Mouse (Mus musculus): ENCODE measurements around the gene Lcorl. TPM values are rescaled to one million over a fixed set of nuclear protein-coding genes. Genes with fewer than 3 reads are reported as not detected.

Gene Lcorl
- polyA plus RNA-seq (2014; fragmentation: Illumina TruSeq; extraction: RNeasy Lipid Tissue Mini Kit (QIAGEN cat#74804); ENCODE audit: low read depth, low replicate concordance) = 10.7 TPM

DNA sequence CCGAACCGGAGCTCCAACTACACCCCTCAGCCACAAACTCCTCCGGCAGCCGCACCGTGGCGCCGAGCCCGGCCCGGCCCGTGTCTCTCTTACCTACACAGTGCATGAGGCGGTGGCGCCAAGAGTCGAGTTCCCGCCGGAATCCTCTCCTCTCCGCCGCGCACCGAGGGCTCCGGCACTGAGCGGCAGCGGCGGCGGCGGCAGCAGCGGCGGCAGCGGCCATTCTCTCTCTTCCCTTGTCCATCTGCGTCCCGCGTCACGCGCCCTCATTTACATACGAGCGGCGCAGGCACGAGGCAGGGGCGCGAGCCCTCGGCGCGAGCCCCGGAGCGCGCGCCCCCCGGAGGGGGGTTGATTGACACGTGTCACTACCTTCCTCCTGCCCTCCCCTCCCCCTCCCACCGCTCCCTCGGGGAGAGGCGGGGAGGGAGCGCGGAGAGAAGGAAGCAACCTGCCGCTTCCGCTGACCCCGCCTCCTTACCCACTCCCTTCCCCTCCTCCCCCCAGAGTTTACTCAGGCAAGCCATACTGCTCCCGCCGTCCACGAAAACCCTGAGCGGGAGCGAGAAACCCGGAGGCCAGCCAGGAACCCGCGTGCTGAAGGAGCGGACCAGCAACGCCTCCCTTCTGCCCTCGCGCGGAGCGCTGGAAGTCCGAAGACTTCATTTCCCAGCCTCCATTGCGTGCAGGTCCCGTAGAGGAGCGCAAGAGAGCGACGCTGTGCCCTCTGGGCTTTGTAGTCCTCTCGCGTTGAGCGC, at the start of gene Lcorl:
Lcorl (minus strand) TSS at position 362 of the 758 bp plus-strand sequence.

DNA sequence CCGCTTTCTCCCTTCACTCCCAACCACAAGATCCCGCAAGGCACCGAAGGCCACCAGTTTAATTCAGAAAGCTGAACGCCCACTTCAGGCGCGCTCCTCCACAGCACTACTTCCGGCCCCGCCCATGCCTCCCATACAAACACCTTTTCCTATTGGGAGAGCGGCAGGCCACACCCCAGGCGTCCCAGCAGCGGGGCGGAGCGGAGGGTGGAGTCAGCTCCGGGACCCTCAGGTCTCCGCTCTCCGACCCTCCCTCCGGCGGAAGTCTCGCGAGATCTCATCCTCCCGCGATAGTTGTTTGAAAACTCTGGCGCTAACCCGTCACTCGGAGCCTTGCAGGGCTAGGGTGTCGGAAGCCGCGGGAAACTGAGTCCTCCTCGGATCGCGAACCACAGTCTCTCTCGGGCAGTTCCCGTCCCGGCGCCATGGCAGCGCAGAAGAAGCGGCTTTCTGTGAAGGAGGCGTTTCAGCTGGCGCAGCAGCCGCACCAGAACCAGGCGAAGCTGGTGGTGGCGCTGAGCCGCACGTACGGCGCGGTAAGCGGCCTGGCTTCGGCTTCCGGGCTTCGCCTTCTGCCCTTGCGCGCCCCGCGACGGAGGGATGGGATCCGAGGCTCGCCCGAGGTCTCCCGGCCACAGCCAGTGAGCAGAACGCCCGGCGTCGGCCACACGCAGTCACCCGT, 187.7 kb downstream of the Lcorl start, which contains the start of gene Ncapg:
Ncapg (plus strand) TSS at position 322 of the 682 bp plus-strand sequence.

Other genes with a start within 250 kb of the Lcorl start
- gene Fam184b, start 218.0 kb downstream of the Lcorl start, polyA plus RNA-seq (2014; fragmentation: Illumina TruSeq; extraction: RNeasy Lipid Tissue Mini Kit (QIAGEN cat#74804); ENCODE audit: low read depth, low replicate concordance) = 0.24 TPM
- 0.19 TPM for gene Ncapg, start 187.7 kb downstream of the Lcorl start, polyA plus RNA-seq (2014; fragmentation: Illumina TruSeq; extraction: RNeasy Lipid Tissue Mini Kit (QIAGEN cat#74804); ENCODE audit: low read depth, low replicate concordance)